Mouse (Mus musculus) myocyte (in vitro differentiated cells): ENCODE measurements around the gene Tex33.

Source experiments
- CEBPB ChIP-seq: IDR thresholded peaks from 2 replicates; pipeline ENCODE4 v1.6.1; 2011; ENCODE audit warnings: mild to moderate bottlenecking, moderate library complexity; ENCODE audit not compliant: poor library complexity, insufficient read depth, severe bottlenecking
- E2F4 ChIP-seq: IDR thresholded peaks from one replicate; pipeline ENCODE4 v1.6.1; 2011; ENCODE audit warnings: mild to moderate bottlenecking, control low read depth, moderate library complexity; ENCODE audit not compliant: insufficient read depth
- MAX ChIP-seq: IDR thresholded peaks from one replicate; pipeline ENCODE4 v1.6.1; 2011; ENCODE audit warnings: low read depth, mild to moderate bottlenecking, control low read depth
- MYOD1 ChIP-seq, 3 experiments: IDR thresholded peaks; one replicate each; pipeline ENCODE4 v1.6.1; 2011; ENCODE audit warnings: control low read depth in 2 of 3, low read depth in 2 of 3, mild to moderate bottlenecking in 2 of 3, moderate library complexity in 1 of 3; ENCODE audit not compliant: insufficient read length in 2 of 3, control insufficient read depth in 1 of 3
- MYOG ChIP-seq, 3 experiments: IDR thresholded peaks; one replicate each; pipeline ENCODE4 v1.6.1; 2011; ENCODE audit warnings: control low read depth in 2 of 3, low read depth in 2 of 3, mild to moderate bottlenecking in 2 of 3; ENCODE audit not compliant: insufficient read length in 2 of 3, control insufficient read depth in 1 of 3, insufficient read depth in 1 of 3
- POLR2A ChIP-seq: IDR thresholded peaks from one replicate; pipeline ENCODE4 v1.6.1; 2011; ENCODE audit warnings: low read depth, mild to moderate bottlenecking, control low read depth, moderate library complexity; ENCODE audit not compliant: insufficient read length
- POLR2AphosphoS2 ChIP-seq: IDR thresholded peaks from one replicate; pipeline ENCODE4 v1.6.1; 2011; ENCODE audit warnings: low read depth, control low read depth; ENCODE audit not compliant: insufficient read length
- REST ChIP-seq: IDR thresholded peaks from one replicate; pipeline ENCODE4 v1.6.1; 2011; ENCODE audit warnings: mild to moderate bottlenecking, control low read depth, moderate library complexity; ENCODE audit not compliant: insufficient read depth, insufficient read length
- SRF ChIP-seq: IDR thresholded peaks from one replicate; pipeline ENCODE4 v1.6.1; 2011; ENCODE audit warnings: low read depth; ENCODE audit not compliant: control insufficient read depth, insufficient read length
- TCF12 ChIP-seq: IDR thresholded peaks from one replicate; pipeline ENCODE4 v1.6.1; 2011; ENCODE audit warnings: mild to moderate bottlenecking, control low read depth; ENCODE audit not compliant: poor library complexity, insufficient read depth, severe bottlenecking
- TCF3 ChIP-seq: IDR thresholded peaks from one replicate; pipeline ENCODE4 v1.6.1; 2011; ENCODE audit warnings: low read depth, control low read depth; ENCODE audit not compliant: insufficient read length
- USF1 ChIP-seq: IDR thresholded peaks from one replicate; pipeline ENCODE4 v1.6.1; 2011; ENCODE audit warnings: low read depth, mild to moderate bottlenecking, control low read depth, moderate library complexity

DNA sequence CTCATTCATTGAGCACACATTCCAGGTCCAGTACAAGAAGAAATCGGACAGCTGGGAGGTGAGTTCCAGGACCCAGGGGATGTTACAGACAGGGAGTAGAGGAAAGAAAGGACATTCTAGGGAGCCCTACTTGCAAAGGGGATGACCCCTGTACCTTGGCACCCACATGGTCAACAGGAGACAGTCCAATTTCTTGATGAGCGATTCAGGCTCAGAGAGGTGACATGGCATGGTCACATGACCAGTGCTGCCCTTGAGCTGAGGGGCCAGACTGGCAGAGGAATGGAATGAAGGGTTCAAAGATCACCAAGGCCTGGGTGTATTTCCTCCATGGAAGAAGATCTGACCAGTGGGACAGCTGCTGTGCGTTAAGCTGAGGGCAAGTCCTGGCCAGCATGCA lies 51.1 kb downstream of the Tex33 start:
- TF ChIP-seq USF1 = no peak
- TF ChIP-seq POLR2A = no peak
- no peak for TF ChIP-seq MAX
- TF ChIP-seq SRF = no peak
- TF ChIP-seq CEBPB = no peak
- TF ChIP-seq POLR2AphosphoS2 = no peak
- TF ChIP-seq MYOD1 (IDR thresholded peaks at IDR 0.05; ENCODE audit: control insufficient read depth in 1 of 3, insufficient read length in 2 of 3, low read depth in 2 of 3) = no peak
- no peak for TF ChIP-seq TCF12
- TF ChIP-seq MYOG (IDR thresholded peaks at IDR 0.05; ENCODE audit: control insufficient read depth in 1 of 3, insufficient read depth in 1 of 3, insufficient read length in 2 of 3, low read depth in 2 of 3) = no peak
- no peak for TF ChIP-seq E2F4
- TF ChIP-seq TCF3 = no peak
- TF ChIP-seq REST = no peak
